Mouse (Mus musculus): ENCODE measurements around the gene Olfr332. TPM values are rescaled to one million over a fixed set of nuclear protein-coding genes. Genes with fewer than 3 reads are reported as not detected.
"Not testable (repeated sequence)": the region's sequence is repeated elsewhere in the genome, so short reads cannot be mapped to it uniquely, and the experiment has no call there.

The Olfr332 gene
- polyA plus RNA-seq (2015; fragmentation: Nextera tagmentation; extraction: Ambion mirVana): not detected in 2 replicates

- 83% methylated on average over 2 of the region's 2 CpGs for WGBS
- Histone ChIP-seq H3K9me3 (no peaks in the 10 kb centered on the region), H3K9ac (no peak within 1 kb of the TSS), H3K4me2 (no peak within 1 kb of the TSS), H3K27me3 (no peaks in the 10 kb centered on the region), H3K27ac (replicated peaks) (no peak within 1 kb of the TSS), H3K36me3 (no peaks in the 10 kb centered on the region), H3K4me1 (replicated peaks) (no peaks in the 10 kb centered on the region), H3K4me3 (no peak within 1 kb of the TSS)
- no peak for ATAC-seq (ENCODE audit: low read depth)
Measured at GRCm38 (mm10) chr11:58492455-58492854, at the start of gene Olfr332. Gene Olfr332, minus strand, starts transcription at chr11:58492555.

GRCm38 (mm10) chr11:58534736-58535135 lies 42.4 kb upstream of the Olfr332 start, which contains the start of gene Olfr330:
Gene Olfr330, minus strand, starts transcription at chr11:58534836.
- not testable (repeated sequence) for H3K36me3 ChIP-seq; H3K4me3 ChIP-seq; H3K27ac ChIP-seq (replicated peaks); H3K9me3 ChIP-seq; H3K27me3 ChIP-seq; H3K4me1 ChIP-seq (replicated peaks); ATAC-seq (ENCODE audit: low read depth); H3K9ac ChIP-seq; H3K4me2 ChIP-seq

GRCm38 (mm10) chr11:58519756-58520155 lies 27.4 kb upstream of the Olfr332 start:
- not testable (repeated sequence) for H3K9ac ChIP-seq; H3K9me3 ChIP-seq; H3K4me1 ChIP-seq (replicated peaks); H3K27ac ChIP-seq (replicated peaks); H3K4me2 ChIP-seq; H3K27me3 ChIP-seq; H3K36me3 ChIP-seq; H3K4me3 ChIP-seq; ATAC-seq (ENCODE audit: low read depth)
- WGBS: 92% methylated on average over 7 of the region's 9 CpGs

- WGBS: 93% methylated on average over 18 of the region's 18 CpGs
- H3K4me2 ChIP-seq; H3K9ac ChIP-seq; H3K27me3 ChIP-seq; H3K4me1 ChIP-seq (replicated peaks); ATAC-seq (ENCODE audit: low read depth); H3K9me3 ChIP-seq; H3K27ac ChIP-seq (replicated peaks); H3K36me3 ChIP-seq; H3K4me3 ChIP-seq: not testable (repeated sequence)
Measured at GRCm38 (mm10) chr11:58518916-58519315, 26.6 kb upstream of the Olfr332 start.

GRCm38 (mm10) chr11:58509058-58509457 lies 16.7 kb upstream of the Olfr332 start:
- not testable (repeated sequence) for H3K4me3 ChIP-seq; H3K27ac ChIP-seq (replicated peaks); H3K4me1 ChIP-seq (replicated peaks); H3K9ac ChIP-seq; H3K4me2 ChIP-seq; H3K27me3 ChIP-seq; ATAC-seq (ENCODE audit: low read depth); H3K36me3 ChIP-seq; H3K9me3 ChIP-seq
- 89% methylated on average over 19 of the region's 19 CpGs for WGBS

GRCm38 (mm10) chr11:58502472-58502871 lies 10.1 kb upstream of the Olfr332 start, which contains the start of gene Olfr331:
Gene Olfr331, minus strand, starts transcription at chr11:58502572.
- not testable (repeated sequence) for H3K36me3 ChIP-seq; H3K4me1 ChIP-seq (replicated peaks); H3K9ac ChIP-seq; H3K4me3 ChIP-seq; H3K27me3 ChIP-seq; H3K27ac ChIP-seq (replicated peaks); H3K9me3 ChIP-seq; ATAC-seq (ENCODE audit: low read depth); H3K4me2 ChIP-seq

- Histone ChIP-seq H3K27me3 (no peaks in the 10 kb centered on the region), H3K9me3 (no peaks in the 10 kb centered on the region), H3K9ac (no peak overlapping the region), H3K27ac (replicated peaks) (no peak overlapping the region), H3K4me1 (replicated peaks) (no peaks in the 10 kb centered on the region), H3K4me3 (no peak overlapping the region), H3K36me3 (no peaks in the 10 kb centered on the region), H3K4me2 (no peak overlapping the region)
- 59% methylated on average over 3 of the region's 3 CpGs for WGBS
- ATAC-seq (ENCODE audit: low read depth): no peak
Measured at GRCm38 (mm10) chr11:58499290-58499689, 6.9 kb upstream of the Olfr332 start.

- no peaks in the 10 kb centered on the region for H3K9me3 ChIP-seq
- 92% methylated on average over 9 of the region's 9 CpGs for WGBS
- H3K36me3 ChIP-seq: no peaks in the 10 kb centered on the region
- H3K4me3 ChIP-seq: no peak overlapping the region
- H3K4me2 ChIP-seq: no peak overlapping the region
- no peaks in the 10 kb centered on the region for H3K27me3 ChIP-seq
- H3K27ac ChIP-seq (replicated peaks): no peak overlapping the region
- no peak for ATAC-seq (ENCODE audit: low read depth)
- H3K9ac ChIP-seq: no peak overlapping the region
- no peaks in the 10 kb centered on the region for H3K4me1 ChIP-seq (replicated peaks)
Measured at GRCm38 (mm10) chr11:58498761-58499160, 6.4 kb upstream of the Olfr332 start.

GRCm38 (mm10) chr11:58462170-58462569 lies 30.2 kb downstream of the Olfr332 start, which contains the start of gene Olfr30:
Gene Olfr30, minus strand, starts transcription at chr11:58462270.
- Histone ChIP-seq H3K9me3 (no peaks in the 10 kb centered on the region), H3K36me3 (no peaks in the 10 kb centered on the region), H3K4me3 (no peak within 1 kb of the TSS), H3K27ac (replicated peaks) (no peak within 1 kb of the TSS), H3K4me2 (no peak within 1 kb of the TSS), H3K9ac (no peak within 1 kb of the TSS), H3K27me3 (no peaks in the 10 kb centered on the region), H3K4me1 (replicated peaks) (no peaks in the 10 kb centered on the region)
- ATAC-seq (ENCODE audit: low read depth): no peak

- H3K36me3 ChIP-seq: no peaks in the 10 kb centered on the region
- WGBS: 67% methylated on average over 4 of the region's 4 CpGs
- H3K27me3 ChIP-seq: no peaks in the 10 kb centered on the region
- H3K4me3 ChIP-seq: no peak overlapping the region
- no peak overlapping the region for H3K4me2 ChIP-seq
- H3K27ac ChIP-seq (replicated peaks): no peak overlapping the region
- H3K9me3 ChIP-seq: peaks cover 3% of the 10 kb centered on the region; the same call in 1 of the 2 replicates
- no peak for ATAC-seq (ENCODE audit: low read depth)
- H3K9ac ChIP-seq: no peak overlapping the region
- no peaks in the 10 kb centered on the region for H3K4me1 ChIP-seq (replicated peaks)
Measured at GRCm38 (mm10) chr11:58453592-58453991, 38.8 kb downstream of the Olfr332 start.

- no peak within 1 kb of the TSS for H3K4me2 ChIP-seq
- H3K36me3 ChIP-seq: no peaks in the 10 kb centered on the region
- no peaks in the 10 kb centered on the region for H3K27me3 ChIP-seq
- ATAC-seq (ENCODE audit: low read depth): no peak
- H3K9ac ChIP-seq: no peak within 1 kb of the TSS
- H3K4me1 ChIP-seq (replicated peaks): no peaks in the 10 kb centered on the region
- 97% methylated on average over 9 of the region's 9 CpGs for WGBS
- H3K9me3 ChIP-seq: peaks cover 7% of the 10 kb centered on the region; the same call in 1 of the 2 replicates
- no peak within 1 kb of the TSS for H3K4me3 ChIP-seq
- no peak within 1 kb of the TSS for H3K27ac ChIP-seq (replicated peaks)
Measured at GRCm38 (mm10) chr11:58452759-58453158, 39.6 kb downstream of the Olfr332 start, which contains the start of gene Lypd9. Gene Lypd9, minus strand, starts transcription at chr11:58452923.
